8 mouse cellular contexts compared by ENCODE assay signal in the genomic region with DNA sequence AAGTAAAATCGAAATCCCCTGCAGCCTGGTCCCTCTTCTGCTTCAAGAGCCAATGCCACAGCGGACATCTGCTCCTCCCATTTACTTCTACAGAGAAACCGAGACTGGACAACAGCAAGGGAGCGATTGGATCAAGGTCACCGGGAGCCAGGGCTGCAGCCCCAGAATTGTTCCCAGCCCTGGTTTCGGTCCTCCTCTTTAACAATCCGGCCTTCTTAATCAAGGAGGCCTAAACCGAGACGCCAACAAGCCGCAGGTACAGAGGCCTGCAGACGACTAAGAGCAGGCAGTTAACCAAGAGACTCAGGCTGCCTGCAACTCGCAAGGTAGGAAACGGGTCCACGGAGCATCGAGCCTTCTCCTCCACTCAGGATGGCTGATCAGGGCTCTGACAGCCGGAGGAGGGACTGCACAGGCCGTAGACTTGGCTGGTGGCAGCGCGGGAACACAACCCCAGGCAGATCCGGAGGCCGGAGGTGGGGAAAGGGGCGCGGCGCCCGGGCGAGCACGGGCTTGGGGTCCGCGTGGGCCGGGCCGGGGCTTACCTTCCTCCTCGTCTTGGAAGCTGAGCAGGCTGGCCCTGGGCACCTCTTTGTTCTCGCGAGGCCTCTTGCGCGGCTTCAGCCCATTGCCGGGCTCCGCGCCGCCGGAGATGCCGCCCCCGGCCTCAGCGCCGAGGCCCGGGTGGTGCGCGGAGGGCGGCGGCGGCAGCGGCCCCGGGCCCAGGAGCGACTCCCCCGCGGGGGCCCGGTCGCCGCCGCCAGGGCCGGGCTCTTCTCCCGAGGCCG. TPM values are rescaled to one million over a fixed set of nuclear protein-coding genes. Genes with fewer than 3 reads are reported as not detected.
DNase-seq lines count a peak whose midpoint lies in the region; ATAC-seq lines count a peak whose summit lies in the region.

No protein-coding gene starts in this region.

- ATAC-seq in embryonic facial prominence, embryonic 11.5 days (replicated peaks; ENCODE audit: insufficient number of reproducible peaks, low FRiP score, low TSS enrichment, low read depth): peak; percentile 79
- peak; percentile 81 for ATAC-seq in kidney, embryonic 15.5 days (replicated peaks; ENCODE audit: low FRiP score)
- ATAC-seq in liver, embryonic 12.5 days: peak; percentile 47

- DNase-seq in 416B (ENCODE audit: low read depth): peak; percentile 74
- DNase-seq in adrenal gland, postnatal 14 days: peak; percentile 83
- peak; percentile 61 for DNase-seq in embryonic facial prominence, embryonic 11.5 days (ENCODE audit: low spot score)
- DNase-seq in heart, adult 9 months (ENCODE audit: low spot score in 2 of 2): peak; percentile 31 to 47
- peak; percentile 71 for DNase-seq in naive thymus-derived CD4-positive, alpha-beta T cell, adult 2 months (ENCODE audit: low read depth)
- peak; percentile 71 for DNase-seq in splenic B cell, adult 2 months (ENCODE audit: low read depth, low spot score)

- no peaks in the 10 kb centered on the region for H3K27me3 ChIP-seq in embryonic facial prominence, embryonic 11.5 days (ENCODE audit: control insufficient read depth, insufficient read depth, low read length)
- H3K27me3 ChIP-seq in kidney, embryonic 15.5 days: no peaks in the 10 kb centered on the region
- H3K27me3 ChIP-seq in liver, embryonic 12.5 days (replicated peaks): peaks cover 11% of the 10 kb centered on the region
- H3K27me3 ChIP-seq in splenic B cell, adult 2 months (ENCODE audit: control insufficient read depth, insufficient read depth, low read length, poor library complexity, severe bottlenecking): no peaks in the 10 kb centered on the region

- H3K4me1 ChIP-seq in embryonic facial prominence, embryonic 11.5 days (ENCODE audit: control insufficient read depth, insufficient read depth, low read length): no peaks in the 10 kb centered on the region; the same call in 1 of the 2 replicates
- H3K4me1 ChIP-seq in kidney, embryonic 15.5 days: peaks cover 18% of the 10 kb centered on the region
- peaks cover 35% of the 10 kb centered on the region for H3K4me1 ChIP-seq in liver, embryonic 12.5 days

- peak overlapping the region; percentile 86 for H3K4me3 ChIP-seq in embryonic facial prominence, embryonic 11.5 days (ENCODE audit: low read depth, low read length)
- peak overlapping the region; percentile 98 for H3K4me3 ChIP-seq in kidney, embryonic 15.5 days (replicated peaks)
- peak overlapping the region; percentile 96 for H3K4me3 ChIP-seq in liver, embryonic 12.5 days

- under 1% methylated on average over 63 of the region's 63 CpGs for WGBS in embryonic facial prominence, embryonic 11.5 days
- WGBS in kidney, embryonic 15.5 days: under 1% methylated on average over 53 of the region's 63 CpGs
- under 1% methylated on average over 50 of the region's 63 CpGs for WGBS in liver, embryonic 12.5 days (ENCODE audit: insufficient replicate concordance)

- H3K27ac ChIP-seq in embryonic facial prominence, embryonic 11.5 days (replicated peaks; ENCODE audit: low read depth, low read length): peak overlapping the region; percentile 90
- peak overlapping the region; percentile 98 for H3K27ac ChIP-seq in kidney, embryonic 15.5 days
- peak overlapping the region; percentile 93 for H3K27ac ChIP-seq in liver, embryonic 12.5 days

- no peaks in the 10 kb centered on the region; the same call in 1 of the 2 replicates for H3K36me3 ChIP-seq in embryonic facial prominence, embryonic 11.5 days (replicated peaks; ENCODE audit: control insufficient read depth, insufficient read depth, low read depth, low read length)
- H3K36me3 ChIP-seq in kidney, embryonic 15.5 days: peaks cover 25% of the 10 kb centered on the region
- H3K36me3 ChIP-seq in liver, embryonic 12.5 days: peaks cover 33% of the 10 kb centered on the region
- no peaks in the 10 kb centered on the region for H3K36me3 ChIP-seq in splenic B cell, adult 2 months (ENCODE audit: control insufficient read depth, insufficient read depth, low read length, poor library complexity, severe bottlenecking)

- peak overlapping the region; percentile 25 for H3K4me2 ChIP-seq in embryonic facial prominence, embryonic 11.5 days (ENCODE audit: low read depth, low read length)
- H3K4me2 ChIP-seq in kidney, embryonic 15.5 days: peak overlapping the region; percentile 70
- H3K4me2 ChIP-seq in liver, embryonic 12.5 days: peak overlapping the region; percentile 79

- H3K9ac ChIP-seq in embryonic facial prominence, embryonic 11.5 days (replicated peaks; ENCODE audit: low read length): peak overlapping the region; percentile 98
- peak overlapping the region; percentile 97 for H3K9ac ChIP-seq in kidney, embryonic 15.5 days
- peak overlapping the region; percentile 98 for H3K9ac ChIP-seq in liver, embryonic 12.5 days

- no peaks in the 10 kb centered on the region for H3K9me3 ChIP-seq in embryonic facial prominence, embryonic 11.5 days (replicated peaks; ENCODE audit: control insufficient read depth, low read length)
- no peaks in the 10 kb centered on the region for H3K9me3 ChIP-seq in kidney, embryonic 15.5 days (replicated peaks)
- H3K9me3 ChIP-seq in liver, embryonic 12.5 days (replicated peaks): no peaks in the 10 kb centered on the region

RNA-seq across cellular contexts. Expression of gene Paxbp1, which starts 0.7 kb away (rescaled TPM):
- total RNA-seq in adrenal gland, postnatal 14 days (2021): 52.7 and 54.6 TPM in 2 replicates
- polyA plus RNA-seq in embryonic facial prominence, embryonic 11.5 days (2014; fragmentation: Nextera tagmentation; extraction: Ambion mirVana): 79.8 and 84.3 TPM in 2 replicates
- 52.8 and 55.7 TPM in 2 replicates for polyA plus RNA-seq in kidney, embryonic 15.5 days (2015; fragmentation: Nextera tagmentation; extraction: Ambion mirVana)
- 32.8 and 33.8 TPM in 2 replicates for polyA plus RNA-seq in liver, embryonic 12.5 days (2016; fragmentation: Nextera tagmentation; extraction: Ambion mirVana)

RNA-seq across cellular contexts. Expression of gene Synj1, which starts 32.5 kb away (rescaled TPM):
- 36.9 and 42.8 TPM in 2 replicates for total RNA-seq in adrenal gland, postnatal 14 days (2021)
- 12.1 and 12.7 TPM in 2 replicates for polyA plus RNA-seq in embryonic facial prominence, embryonic 11.5 days (2014; fragmentation: Nextera tagmentation; extraction: Ambion mirVana)
- 13.0 and 14.4 TPM in 2 replicates for polyA plus RNA-seq in kidney, embryonic 15.5 days (2015; fragmentation: Nextera tagmentation; extraction: Ambion mirVana)
- polyA plus RNA-seq in liver, embryonic 12.5 days (2016; fragmentation: Nextera tagmentation; extraction: Ambion mirVana): 19.8 and 20.5 TPM in 2 replicates

RNA-seq across cellular contexts. Expression of gene 4932438H23Rik, which starts 51.3 kb away (rescaled TPM):
- total RNA-seq in adrenal gland, postnatal 14 days (2021): not detected in 2 replicates
- polyA plus RNA-seq in embryonic facial prominence, embryonic 11.5 days (2014; fragmentation: Nextera tagmentation; extraction: Ambion mirVana): not detected in 2 replicates
- 0.08 TPM in 2 replicates for polyA plus RNA-seq in kidney, embryonic 15.5 days (2015; fragmentation: Nextera tagmentation; extraction: Ambion mirVana)
- not detected in 2 replicates for polyA plus RNA-seq in liver, embryonic 12.5 days (2016; fragmentation: Nextera tagmentation; extraction: Ambion mirVana)

Comparison
In these comparisons a context has a peak if more than half of its experiments do, and no peak if none do; other contexts are left out.
1. Peak in every context shown above with its lines: DNase-seq, ATAC-seq, H3K4me3 ChIP-seq and H3K27ac ChIP-seq.
2. H3K4me2 ChIP-seq: peak in every context shown above with its lines; median percentile 79 in liver, embryonic 12.5 days; 70 in kidney, embryonic 15.5 days; 25 in embryonic facial prominence, embryonic 11.5 days.